Mouse (Mus musculus): ENCODE measurements at regions not wholly inside any gene's neighbourhood (a gene's known extent, or its start where the extent isn't known, plus 50 kb on each side); places are given as distances from the start of the nearest gene placed in this dataset.

DNA sequence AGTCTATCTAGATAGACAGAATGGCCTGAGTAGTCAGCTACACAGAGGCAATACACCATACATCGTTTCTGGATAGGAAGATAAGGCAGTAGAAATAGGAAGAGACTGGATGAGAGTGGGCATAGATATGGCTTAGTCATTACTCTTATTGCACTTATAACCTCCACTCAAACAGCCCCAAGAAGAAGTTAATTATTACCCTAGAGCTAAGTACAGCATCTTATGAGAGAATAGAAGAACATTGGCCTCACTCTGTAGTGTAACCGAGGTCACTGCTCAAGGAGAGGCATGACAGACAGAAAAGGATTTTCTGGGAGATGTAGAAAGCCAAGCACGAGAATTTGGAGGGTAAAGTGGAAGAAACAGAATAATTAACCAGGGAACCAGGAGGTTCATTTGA lies 331.5 kb downstream of the Poteg start:
- H3K4me3 ChIP-seq (ENCODE audit: low read depth, low read length): no peak overlapping the region
- ATAC-seq: no peak
- no peak overlapping the region for H3K4me2 ChIP-seq (ENCODE audit: low read depth, low read length)
- H3K36me3 ChIP-seq (replicated peaks; ENCODE audit: insufficient read depth, low read length): no peaks in the 10 kb centered on the region
- H3K9me3 ChIP-seq (ENCODE audit: low read length): no peaks in the 10 kb centered on the region
- no peak for DNase-seq
- no peak overlapping the region for H3K27ac ChIP-seq (ENCODE audit: low read depth)
- 66% methylated on average over 3 of the region's 3 CpGs for WGBS (ENCODE audit: insufficient replicate concordance)
- H3K27me3 ChIP-seq (ENCODE audit: insufficient read depth, low read length): no peaks in the 10 kb centered on the region
- TF ChIP-seq CTCF (IDR thresholded peaks at IDR 0.05; ENCODE audit: low read depth) (no peak), EP300 (IDR thresholded peaks at IDR 0.05; ENCODE audit: low read depth) (no peak)
- H3K9ac ChIP-seq (replicated peaks): no peak overlapping the region
- H3K4me1 ChIP-seq (ENCODE audit: insufficient read depth): no peaks in the 10 kb centered on the region
